Mouse (Mus musculus): ENCODE results near the gene Ttyh2. TPM values are rescaled to one million over a fixed set of nuclear protein-coding genes. Genes with fewer than 3 reads are reported as not detected.
"Not testable (repeated sequence)": the region's sequence is repeated elsewhere in the genome, so short reads cannot be mapped to it uniquely, and the experiment has no call there.

The Ttyh2 gene
- polyA plus RNA-seq, 1 experiment, result 20.1 TPM

GRCm38 (mm10) chr11:114657737-114658136, 17.5 kb upstream of the Ttyh2 start:
- DNase-seq (ENCODE audit: extremely low spot score in 1 of 2, low spot score in 1 of 2), result peak in 1 of 2 experiments; percentile 79

GRCm38 (mm10) chr11:114662161-114662560, 13.1 kb upstream of the Ttyh2 start:
- DNase-seq (ENCODE audit: extremely low spot score in 1 of 2, low spot score in 1 of 2), result no peak

- peak in 1 of 2 experiments; percentile 88 for DNase-seq (ENCODE audit: extremely low spot score in 1 of 2, low spot score in 1 of 2)
Measured at GRCm38 (mm10) chr11:114662746-114663362, 12.4 kb upstream of the Ttyh2 start.

GRCm38 (mm10) chr11:114664164-114664563, 11.1 kb upstream of the Ttyh2 start:
- DNase-seq (ENCODE audit: extremely low spot score in 1 of 2, low spot score in 1 of 2), result no peak

- no peak for DNase-seq (ENCODE audit: extremely low spot score in 1 of 2, low spot score in 1 of 2)
Measured at GRCm38 (mm10) chr11:114665463-114665862, 9.8 kb upstream of the Ttyh2 start.

- no peak for DNase-seq (ENCODE audit: extremely low spot score in 1 of 2, low spot score in 1 of 2)
Measured at GRCm38 (mm10) chr11:114666786-114667185, 8.4 kb upstream of the Ttyh2 start.

GRCm38 (mm10) chr11:114667236-114667931, 7.8 kb upstream of the Ttyh2 start:
- no peak for DNase-seq (ENCODE audit: extremely low spot score in 1 of 2, low spot score in 1 of 2)

GRCm38 (mm10) chr11:114667932-114668285, 7.3 kb upstream of the Ttyh2 start:
- peak in 1 of 2 experiments; percentile 57 for DNase-seq (ENCODE audit: extremely low spot score in 1 of 2, low spot score in 1 of 2)

GRCm38 (mm10) chr11:114668301-114668710, 6.9 kb upstream of the Ttyh2 start, which contains the start of gene Rpl38:
Gene Rpl38, plus strand, starts transcription at chr11:114668524.
- peak; percentile 89 to 100 for DNase-seq (ENCODE audit: extremely low spot score in 1 of 2, low spot score in 1 of 2)

- peak; percentile 55 to 85 for DNase-seq (ENCODE audit: extremely low spot score in 1 of 2, low spot score in 1 of 2)
Measured at GRCm38 (mm10) chr11:114668741-114669623, 6.2 kb upstream of the Ttyh2 start.

- DNase-seq (ENCODE audit: extremely low spot score in 1 of 2, low spot score in 1 of 2), result no peak
Measured at GRCm38 (mm10) chr11:114669651-114670168, 5.5 kb upstream of the Ttyh2 start.

GRCm38 (mm10) chr11:114671147-114671546, 4.1 kb upstream of the Ttyh2 start:
- no peak for DNase-seq (ENCODE audit: extremely low spot score in 1 of 2, low spot score in 1 of 2)

- peak in 1 of 2 experiments; percentile 60 for DNase-seq (ENCODE audit: extremely low spot score in 1 of 2, low spot score in 1 of 2)
Measured at GRCm38 (mm10) chr11:114672794-114673718, 2.2 kb upstream of the Ttyh2 start.

- DNase-seq (ENCODE audit: extremely low spot score in 1 of 2, low spot score in 1 of 2), result no peak
Measured at GRCm38 (mm10) chr11:114673719-114674050, 1.5 kb upstream of the Ttyh2 start.

GRCm38 (mm10) chr11:114674180-114674579, 1.1 kb upstream of the Ttyh2 start:
- no peak for DNase-seq (ENCODE audit: extremely low spot score in 1 of 2, low spot score in 1 of 2)

- not testable (repeated sequence) for DNase-seq (ENCODE audit: extremely low spot score in 1 of 2, low spot score in 1 of 2)
Measured at GRCm38 (mm10) chr11:114674796-114675195, 435 bp upstream of the Ttyh2 start.

- peak in 1 of 2 experiments; percentile 53 for DNase-seq (ENCODE audit: extremely low spot score in 1 of 2, low spot score in 1 of 2)
Measured at GRCm38 (mm10) chr11:114675826-114676401, 683 bp downstream of the Ttyh2 start.

- no peak for DNase-seq (ENCODE audit: extremely low spot score in 1 of 2, low spot score in 1 of 2)
Measured at GRCm38 (mm10) chr11:114676431-114676830, 1.2 kb downstream of the Ttyh2 start.

GRCm38 (mm10) chr11:114676896-114677530, 1.8 kb downstream of the Ttyh2 start:
- no peak for DNase-seq (ENCODE audit: extremely low spot score in 1 of 2, low spot score in 1 of 2)
